Comparison of ENCODE assay signal across 15 mouse cellular contexts in genomic region chr11:120361295-120361694, GRCm38 (mm10). TPM values are rescaled to one million over a fixed set of nuclear protein-coding genes. Genes with fewer than 3 reads are reported as not detected.
DNase-seq lines count a peak whose midpoint lies in the region; ATAC-seq and TF ChIP-seq lines count a peak whose summit lies in the region.
"Had no signal": no experiment of that assay in that cellular context is flagged by ENCODE, and none has a peak within 500 bp of the region (broad histone marks: within the 10 kb centered on the region; RNA-seq: fewer than 3 reads in every experiment).

TSS of gene Fscn2 (plus strand) at chr11:120361534.

- no peak for ATAC-seq in heart, embryonic 12.5 days (ENCODE audit: insufficient number of reproducible peaks, low FRiP score)
- ATAC-seq in kidney, postnatal 0 days (replicated peaks; ENCODE audit: low FRiP score, low read depth), result no peak
- no peak for ATAC-seq in stomach, embryonic 16.5 days (ENCODE audit: insufficient read depth, low FRiP score)
- ATAC-seq in stomach, postnatal 0 days (ENCODE audit: low FRiP score, low TSS enrichment), result no peak

- no peak within 1 kb of the TSS for H3K4me3 ChIP-seq in heart, embryonic 12.5 days
- H3K4me3 ChIP-seq in kidney, postnatal 0 days (replicated peaks; ENCODE audit: low read depth, low read length), result no peak within 1 kb of the TSS
- no peak within 1 kb of the TSS for H3K4me3 ChIP-seq in stomach, embryonic 16.5 days (replicated peaks; ENCODE audit: low read length)
- no peak within 1 kb of the TSS for H3K4me3 ChIP-seq in stomach, postnatal 0 days (ENCODE audit: low read depth, low read length)
- H3K4me3 ChIP-seq: liver, embryonic 13.5 days; lung, embryonic 15.5 days had no signal

- H3K27me3 ChIP-seq in heart, embryonic 12.5 days (replicated peaks), result no peaks in the 10 kb centered on the region
- H3K27me3 ChIP-seq in kidney, postnatal 0 days (ENCODE audit: insufficient read depth, low read length), result no peaks in the 10 kb centered on the region
- H3K27me3 ChIP-seq in stomach, embryonic 16.5 days (ENCODE audit: control insufficient read depth, insufficient read depth, low read length), result no peaks in the 10 kb centered on the region
- H3K27me3 ChIP-seq in stomach, postnatal 0 days (ENCODE audit: control insufficient read depth, insufficient read depth, low read length), result no peaks in the 10 kb centered on the region
- H3K27me3 ChIP-seq: lung, embryonic 15.5 days had no signal

- TF ChIP-seq EP300 in stomach, postnatal 0 days (optimal IDR thresholded peaks at IDR 0.05), result no peak

- 85% methylated on average over 10 of the region's 10 CpGs for WGBS in heart, embryonic 12.5 days
- 48% methylated on average over 10 of the region's 10 CpGs for WGBS in kidney, postnatal 0 days
- WGBS in stomach, embryonic 16.5 days, result 66% methylated on average over 10 of the region's 10 CpGs
- 65% methylated on average over 10 of the region's 10 CpGs for WGBS in stomach, postnatal 0 days

- no peaks in the 10 kb centered on the region for H3K9me3 ChIP-seq in heart, embryonic 12.5 days (replicated peaks)
- H3K9me3 ChIP-seq in kidney, postnatal 0 days (replicated peaks; ENCODE audit: low read length), result no peaks in the 10 kb centered on the region
- no peaks in the 10 kb centered on the region for H3K9me3 ChIP-seq in stomach, embryonic 16.5 days (replicated peaks; ENCODE audit: control insufficient read depth, low read length)
- H3K9me3 ChIP-seq in stomach, postnatal 0 days (ENCODE audit: control insufficient read depth, low read length), result no peaks in the 10 kb centered on the region
- H3K9me3 ChIP-seq: liver, embryonic 13.5 days; lung, embryonic 15.5 days had no signal

- no peaks in the 10 kb centered on the region for H3K36me3 ChIP-seq in heart, embryonic 12.5 days
- no peaks in the 10 kb centered on the region for H3K36me3 ChIP-seq in kidney, postnatal 0 days (ENCODE audit: insufficient read depth, low read length)
- no peaks in the 10 kb centered on the region for H3K36me3 ChIP-seq in stomach, embryonic 16.5 days (ENCODE audit: control insufficient read depth, insufficient read depth, low read length)
- no peaks in the 10 kb centered on the region for H3K36me3 ChIP-seq in stomach, postnatal 0 days (ENCODE audit: control insufficient read depth, insufficient read depth, low read length)
- H3K36me3 ChIP-seq: liver, embryonic 13.5 days; lung, embryonic 15.5 days had no signal

- H3K9ac ChIP-seq in heart, embryonic 12.5 days, result 0 out of 2 replicates have a peak within 1 kb of the TSS, but pooled peaks have one; percentile 14
- 0 out of 2 replicates have a peak within 1 kb of the TSS, but pooled peaks have one; percentile 23 for H3K9ac ChIP-seq in kidney, postnatal 0 days (ENCODE audit: low read depth, low read length)
- H3K9ac ChIP-seq in stomach, embryonic 16.5 days (ENCODE audit: low read length), result 0 out of 2 replicates have a peak within 1 kb of the TSS, but pooled peaks have one; percentile 9
- no peak within 1 kb of the TSS for H3K9ac ChIP-seq in stomach, postnatal 0 days (ENCODE audit: low read length)
- H3K9ac ChIP-seq: liver, embryonic 13.5 days; lung, embryonic 15.5 days had no signal

- H3K27ac ChIP-seq in heart, embryonic 12.5 days (ENCODE audit: poor library complexity, severe bottlenecking), result no peak within 1 kb of the TSS
- H3K27ac ChIP-seq in kidney, postnatal 0 days, result no peak within 1 kb of the TSS
- H3K27ac ChIP-seq in stomach, embryonic 16.5 days (ENCODE audit: low read length), result no peak within 1 kb of the TSS
- no peak within 1 kb of the TSS for H3K27ac ChIP-seq in stomach, postnatal 0 days (replicated peaks)
- H3K27ac ChIP-seq: liver, embryonic 13.5 days; lung, embryonic 15.5 days had no signal

- no peak for TF ChIP-seq CTCF in kidney, postnatal 0 days (IDR thresholded peaks at IDR 0.05; ENCODE audit: low read depth)
- TF ChIP-seq CTCF in stomach, postnatal 0 days (IDR thresholded peaks at IDR 0.05; ENCODE audit: low read depth), result no peak

- no peak within 1 kb of the TSS for H3K4me2 ChIP-seq in heart, embryonic 12.5 days
- H3K4me2 ChIP-seq in kidney, postnatal 0 days (ENCODE audit: low read length), result no peak within 1 kb of the TSS
- no peak within 1 kb of the TSS for H3K4me2 ChIP-seq in stomach, embryonic 16.5 days (ENCODE audit: low read depth, low read length)
- H3K4me2 ChIP-seq in stomach, postnatal 0 days (replicated peaks; ENCODE audit: low read depth), result no peak within 1 kb of the TSS
- H3K4me2 ChIP-seq: liver, embryonic 13.5 days; lung, embryonic 15.5 days had no signal

- peaks cover 49% of the 10 kb centered on the region for H3K4me1 ChIP-seq in heart, embryonic 12.5 days (replicated peaks)
- peaks cover 13% of the 10 kb centered on the region; the same call in 1 of the 2 replicates for H3K4me1 ChIP-seq in kidney, postnatal 0 days (replicated peaks; ENCODE audit: insufficient read depth, low read length)
- H3K4me1 ChIP-seq in stomach, embryonic 16.5 days (ENCODE audit: control insufficient read depth, insufficient read depth, low read length), result peaks cover 20% of the 10 kb centered on the region
- H3K4me1 ChIP-seq in stomach, postnatal 0 days (replicated peaks; ENCODE audit: control insufficient read depth, insufficient read depth), result peaks cover 9% of the 10 kb centered on the region; the same call in 1 of the 2 replicates

- no peak for DNase-seq in heart, adult 8-10 months (ENCODE audit: low spot score)
- no peak for DNase-seq in kidney, postnatal 0 days (ENCODE audit: low spot score)
- DNase-seq in kidney, postnatal 25 days, result no peak
- no peak for DNase-seq in stomach, postnatal 0 days (ENCODE audit: low spot score)
- DNase-seq in cerebellum, adult 11 months, result no peak
- no peak for DNase-seq in frontal cortex, postnatal 36 days (ENCODE audit: low spot score in 2 of 2)
- DNase-seq: cerebellum, adult 18-20 months; kidney, adult 8-10 months; liver, embryonic 13.5 days; thymus, postnatal 25 days had no signal

RNA-seq across cellular contexts. Expression of gene Fscn2, which starts in this region (rescaled TPM):
- polyA plus RNA-seq in heart, embryonic 12.5 days (2016; fragmentation: Nextera tagmentation; extraction: Ambion mirVana), result 0.17 and 0.63 TPM in 2 replicates
- total RNA-seq in heart, adult 8-10 months (2022), result not detected
- 1.3 and 1.5 TPM in 2 replicates for polyA plus RNA-seq in kidney, postnatal 0 days (2015; fragmentation: Nextera tagmentation; extraction: Ambion mirVana)
- polyA plus RNA-seq in stomach, embryonic 16.5 days (2015; fragmentation: Nextera tagmentation; extraction: Ambion mirVana), result 0.44 and 0.80 TPM in 2 replicates
- 0.41 and 0.47 TPM in 2 replicates for polyA plus RNA-seq in stomach, postnatal 0 days (2015; fragmentation: Nextera tagmentation; extraction: Ambion mirVana)
- total RNA-seq: granulocyte monocyte progenitor cell, adult 5-6 weeks; left cerebral cortex, postnatal 10 days had no signal
- polyA plus RNA-seq: liver, embryonic 13.5 days had no signal
